Mouse (Mus musculus): Measurements from ENCODE around the gene Nav2.

Nav2 gene

GRCm38 (mm10) chr7:49339953-49340352, 431.4 kb downstream of the Nav2 start:
- ATAC-seq (ENCODE audit: insufficient number of reproducible peaks, low FRiP score, low TSS enrichment) = no peak

- no peak for ATAC-seq (ENCODE audit: insufficient number of reproducible peaks, low FRiP score, low TSS enrichment)
Measured at GRCm38 (mm10) chr7:49341151-49341918, 432.8 kb downstream of the Nav2 start.

- ATAC-seq (ENCODE audit: insufficient number of reproducible peaks, low FRiP score, low TSS enrichment) = 0 out of 2 replicates have a peak, but pooled peaks have one; percentile 6
Measured at GRCm38 (mm10) chr7:49341919-49342529, 433.5 kb downstream of the Nav2 start.

GRCm38 (mm10) chr7:49342556-49343080, 434.1 kb downstream of the Nav2 start:
- no peak for ATAC-seq (ENCODE audit: insufficient number of reproducible peaks, low FRiP score, low TSS enrichment)

- no peak for ATAC-seq (ENCODE audit: insufficient number of reproducible peaks, low FRiP score, low TSS enrichment)
Measured at GRCm38 (mm10) chr7:49343081-49343600, 434.6 kb downstream of the Nav2 start.

GRCm38 (mm10) chr7:49343752-49344484, 435.4 kb downstream of the Nav2 start:
- no peak for ATAC-seq (ENCODE audit: insufficient number of reproducible peaks, low FRiP score, low TSS enrichment)

GRCm38 (mm10) chr7:49347338-49348272, 439.1 kb downstream of the Nav2 start:
- peak; percentile 45; the same call in 1 of the 2 replicates for ATAC-seq (ENCODE audit: insufficient number of reproducible peaks, low FRiP score, low TSS enrichment)

GRCm38 (mm10) chr7:49348636-49349035, 440.1 kb downstream of the Nav2 start:
- ATAC-seq (ENCODE audit: insufficient number of reproducible peaks, low FRiP score, low TSS enrichment) = no peak

GRCm38 (mm10) chr7:49350321-49351007, 441.9 kb downstream of the Nav2 start:
- ATAC-seq (ENCODE audit: insufficient number of reproducible peaks, low FRiP score, low TSS enrichment) = no peak

GRCm38 (mm10) chr7:49351596-49352258, 443.2 kb downstream of the Nav2 start:
- ATAC-seq (ENCODE audit: insufficient number of reproducible peaks, low FRiP score, low TSS enrichment) = no peak

GRCm38 (mm10) chr7:49357441-49358165, 449.1 kb downstream of the Nav2 start:
- ATAC-seq (ENCODE audit: insufficient number of reproducible peaks, low FRiP score, low TSS enrichment) = no peak

- ATAC-seq (ENCODE audit: insufficient number of reproducible peaks, low FRiP score, low TSS enrichment) = no peak
Measured at GRCm38 (mm10) chr7:49359120-49359519, 450.6 kb downstream of the Nav2 start.

GRCm38 (mm10) chr7:49360597-49360996, 452.1 kb downstream of the Nav2 start:
- ATAC-seq (ENCODE audit: insufficient number of reproducible peaks, low FRiP score, low TSS enrichment) = no peak

- no peak for ATAC-seq (ENCODE audit: insufficient number of reproducible peaks, low FRiP score, low TSS enrichment)
Measured at GRCm38 (mm10) chr7:49361465-49362090, 453.1 kb downstream of the Nav2 start.

- ATAC-seq (ENCODE audit: insufficient number of reproducible peaks, low FRiP score, low TSS enrichment) = no peak
Measured at GRCm38 (mm10) chr7:49364486-49365162, 456.1 kb downstream of the Nav2 start.

- no peak for ATAC-seq (ENCODE audit: insufficient number of reproducible peaks, low FRiP score, low TSS enrichment)
Measured at GRCm38 (mm10) chr7:49368590-49368989, 460.1 kb downstream of the Nav2 start.

GRCm38 (mm10) chr7:49369006-49369405, 460.5 kb downstream of the Nav2 start:
- ATAC-seq (ENCODE audit: insufficient number of reproducible peaks, low FRiP score, low TSS enrichment) = no peak

All from cerebellum, adult (tissue).